Mouse (Mus musculus) MEL (cell line): ENCODE data around the gene Hmgcl. TPM values are rescaled to one million over a fixed set of nuclear protein-coding genes. Genes with fewer than 3 reads are reported as not detected.

ENCODE experiments used
- DNase-seq: peaks from one replicate; pipeline ENCODE4 v3.0.0; 2011; ENCODE audit warnings: low read depth, low spot score
- H3K27ac ChIP-seq: 2 replicates; pipeline ENCODE4 v1.5.1; 2012; ENCODE audit warnings: low read depth, mild to moderate bottlenecking, control low read depth, low read length, moderate library complexity; ENCODE audit not compliant: control insufficient read depth
- H3K27me3 ChIP-seq, 2 experiments: fragments of 150-350 bp in 1 of 2; sonication (generic) in 1 of 2; 2 replicates each; pipeline ENCODE4 v1.6.1; 2012; ENCODE audit warnings: low read length in 2 of 2, mild to moderate bottlenecking in 2 of 2, improper control_type of control experiment in 1 of 2, moderate library complexity in 1 of 2; ENCODE audit not compliant: insufficient read depth in 2 of 2, control insufficient read depth in 1 of 2
- H3K36me3 ChIP-seq, 2 experiments: 2 replicates each; pipeline ENCODE4 v1.6.1; 2012 to 2014; ENCODE audit warnings: low read length in 2 of 2, improper control_type of control experiment in 1 of 2, inconsistent platforms in 1 of 2, mild to moderate bottlenecking in 1 of 2; ENCODE audit not compliant: insufficient read depth in 2 of 2, control insufficient read depth in 1 of 2
- H3K4me1 ChIP-seq, 2 experiments: fragments of 150-350 bp in 1 of 2; sonication (generic) in 1 of 2; 2 replicates each; pipeline ENCODE4 v1.6.1; 2012; ENCODE audit warnings: low read length in 2 of 2, improper control_type of control experiment in 1 of 2, mild to moderate bottlenecking in 1 of 2; ENCODE audit not compliant: insufficient read depth in 2 of 2, control insufficient read depth in 1 of 2
- H3K4me3 ChIP-seq, 2 experiments: fragments of 150-350 bp in 1 of 2; sonication (generic) in 1 of 2; 2 replicates each; pipeline ENCODE4 v1.5.1; 2012; ENCODE audit warnings: low read depth in 2 of 2, low read length in 2 of 2, mild to moderate bottlenecking in 2 of 2, moderate library complexity in 2 of 2, control low read depth in 1 of 2, improper control_type of control experiment in 1 of 2; ENCODE audit not compliant: control insufficient read depth in 1 of 2, insufficient read depth in 1 of 2
- H3K79me2 ChIP-seq: 2 replicates; pipeline ENCODE4 v1.6.1; 2012; ENCODE audit warnings: mild to moderate bottlenecking, low read length, moderate library complexity; ENCODE audit not compliant: control insufficient read depth, poor library complexity, insufficient read depth
- H3K9ac ChIP-seq: 2 replicates; pipeline ENCODE4 v1.6.1; 2012; ENCODE audit warnings: low read depth, mild to moderate bottlenecking, control low read depth, low read length, moderate library complexity; ENCODE audit not compliant: control insufficient read depth, poor library complexity, severe bottlenecking
- H3K9me3 ChIP-seq: fragments of 150-350 bp; sonication (generic); replicated peaks from 2 replicates; pipeline ENCODE4 v1.6.1; 2012; ENCODE audit warnings: mild to moderate bottlenecking, low read length, improper control_type of control experiment, moderate library complexity; ENCODE audit not compliant: insufficient read depth
- CHD1 ChIP-seq: IDR thresholded peaks from 2 replicates; pipeline ENCODE4 v1.6.1; 2012; ENCODE audit warnings: low read depth, mild to moderate bottlenecking, inconsistent platforms, low read length, improper control_type of control experiment
- ELF1 ChIP-seq: IDR thresholded peaks from 2 replicates; pipeline ENCODE4 v1.6.1; 2014; ENCODE audit warnings: low read depth, mild to moderate bottlenecking, inconsistent platforms, low read length, improper control_type of control experiment, moderate library complexity
- EP300 ChIP-seq, 2 experiments: IDR thresholded peaks; 2 replicates each; pipeline ENCODE4 v1.6.1; 2011; ENCODE audit warnings: improper control_type of control experiment in 2 of 2, low read length in 2 of 2, low read depth in 1 of 2, mild to moderate bottlenecking in 1 of 2
- HCFC1 ChIP-seq: IDR thresholded peaks from 2 replicates; pipeline ENCODE4 v1.6.1; 2012; ENCODE audit warnings: low read depth, mild to moderate bottlenecking, inconsistent platforms, low read length, improper control_type of control experiment, moderate library complexity
- KAT2A ChIP-seq: conservative IDR thresholded peaks from 2 replicates; pipeline ENCODE4 v1.6.1; 2012; ENCODE audit warnings: low read depth, low read length, improper control_type of control experiment, inconsistent platforms
- MAFK ChIP-seq: IDR thresholded peaks from 2 replicates; pipeline ENCODE4 v1.6.1; 2011; ENCODE audit warnings: low read depth, mild to moderate bottlenecking, low read length, improper control_type of control experiment, borderline replicate concordance
- MEF2A ChIP-seq: IDR thresholded peaks from 2 replicates; pipeline ENCODE4 v1.6.1; 2014; ENCODE audit warnings: low read depth, mild to moderate bottlenecking, inconsistent platforms, low read length, improper control_type of control experiment; ENCODE audit not compliant: poor library complexity, insufficient replicate concordance, severe bottlenecking; ENCODE audit errors: extremely low read depth
- MXI1 ChIP-seq: IDR thresholded peaks from 2 replicates; pipeline ENCODE4 v1.6.1; 2011; ENCODE audit warnings: mild to moderate bottlenecking, low read depth, low read length, improper control_type of control experiment
- NELFE ChIP-seq: IDR thresholded peaks from 2 replicates; pipeline ENCODE4 v1.6.1; 2011; ENCODE audit warnings: low read depth, low read length, improper control_type of control experiment
- POLR2A ChIP-seq, 2 experiments: IDR thresholded peaks; 2 replicates each; pipeline ENCODE4 v1.6.1; 2011 to 2012; ENCODE audit warnings: low read length in 2 of 2, mild to moderate bottlenecking in 2 of 2, control low read depth in 1 of 2, improper control_type of control experiment in 1 of 2, low read depth in 1 of 2, moderate library complexity in 1 of 2; ENCODE audit not compliant: control insufficient read depth in 1 of 2, insufficient read depth in 1 of 2, poor library complexity in 1 of 2
- POLR2AphosphoS2 ChIP-seq: IDR thresholded peaks from 2 replicates; pipeline ENCODE4 v1.6.1; 2011; ENCODE audit warnings: low read length, improper control_type of control experiment
- RCOR1 ChIP-seq: IDR thresholded peaks from 2 replicates; pipeline ENCODE4 v1.6.1; 2012; ENCODE audit warnings: low read depth, mild to moderate bottlenecking, inconsistent platforms, low read length, improper control_type of control experiment
- SMC3 ChIP-seq: IDR thresholded peaks from 2 replicates; pipeline ENCODE4 v1.6.1; 2011; ENCODE audit warnings: low read depth, low read length, improper control_type of control experiment
- TAL1 ChIP-seq: IDR thresholded peaks from 2 replicates; pipeline ENCODE4 v1.6.1; 2012; ENCODE audit warnings: mild to moderate bottlenecking, inconsistent platforms, low read length, moderate library complexity, mixed read lengths
- TBP ChIP-seq: IDR thresholded peaks from 2 replicates; pipeline ENCODE4 v1.8.0; 2011; ENCODE audit warnings: low read depth, low read length, improper control_type of control experiment
- ZC3H11A ChIP-seq: IDR thresholded peaks from 2 replicates; pipeline ENCODE4 v1.6.1; 2012; ENCODE audit warnings: low read depth, mild to moderate bottlenecking, inconsistent platforms, low read length, improper control_type of control experiment
- ZNF384 ChIP-seq: IDR thresholded peaks from 2 replicates; pipeline ENCODE4 v1.6.1; 2012; ENCODE audit warnings: low read depth, mild to moderate bottlenecking, inconsistent platforms, low read length, improper control_type of control experiment
- polyA plus RNA-seq, 2 experiments: library from polyadenylated mRNA; stranded (reverse) in 1 of 2; unstranded in 1 of 2; fragments of >175 nt in 1 of 2; fragments of >200 nt in 1 of 2; gene quantifications; 2 replicates each; pipeline versions ENCODE4 v1.2.1 to v1.2.4; 2012; ENCODE audit warnings: low replicate concordance in 2 of 2, low read depth in 1 of 2; ENCODE audit not compliant: insufficient read length in 2 of 2, insufficient read depth in 1 of 2, missing spikeins in 1 of 2
- total RNA-seq: library from RNA; depleted of rRNA; stranded (reverse); fragments of 300-350 nt; gene quantifications from 2 replicates; pipeline ENCODE4 v1.2.3, GENCODE M21; 2012

Hmgcl gene
- total and polyA plus RNA-seq, 3 experiments, result 48.7 to 66.5 TPM; not detected in 1

GRCm38 (mm10) chr4:135969070-135969750 lies 23.0 kb downstream of the Hmgcl start:
- H3K4me3 ChIP-seq, result no peak overlapping the region
- H3K27me3 ChIP-seq, result no peaks in the 10 kb centered on the region
- H3K79me2 ChIP-seq, result peaks cover 16% of the 10 kb centered on the region
- DNase-seq, result no peak
- H3K9ac ChIP-seq, result no peak overlapping the region
- H3K36me3 ChIP-seq, result peaks cover 0 to 10% of the 10 kb centered on the region in 2 experiments; a peak in 3 of 4 replicates
- H3K9me3 ChIP-seq, result no peaks in the 10 kb centered on the region
- H3K4me1 ChIP-seq, result peaks cover 0 to 18% of the 10 kb centered on the region in 2 experiments; a peak in 3 of 4 replicates
- H3K27ac ChIP-seq, result no peak overlapping the region
- TF ChIP-seq TAL1 (no peak), ZC3H11A (no peak), POLR2AphosphoS2 (no peak)

- DNase-seq, result no peak
- Histone ChIP-seq H3K79me2 (peaks cover 16% of the 10 kb centered on the region), H3K9me3 (no peaks in the 10 kb centered on the region), H3K4me3 (no peak overlapping the region), H3K9ac (no peak overlapping the region), H3K27ac (no peak overlapping the region), H3K36me3 (peaks cover 3 to 11% of the 10 kb centered on the region in 2 experiments; a peak in 3 of 4 replicates), H3K4me1 (peaks cover 0 to 22% of the 10 kb centered on the region in 2 experiments; a peak in 3 of 4 replicates), H3K27me3 (no peaks in the 10 kb centered on the region)
- TF ChIP-seq SMC3 (no peak), TBP (no peak)
Observed at GRCm38 (mm10) chr4:135970585-135970984, 24.3 kb downstream of the Hmgcl start.

DNA sequence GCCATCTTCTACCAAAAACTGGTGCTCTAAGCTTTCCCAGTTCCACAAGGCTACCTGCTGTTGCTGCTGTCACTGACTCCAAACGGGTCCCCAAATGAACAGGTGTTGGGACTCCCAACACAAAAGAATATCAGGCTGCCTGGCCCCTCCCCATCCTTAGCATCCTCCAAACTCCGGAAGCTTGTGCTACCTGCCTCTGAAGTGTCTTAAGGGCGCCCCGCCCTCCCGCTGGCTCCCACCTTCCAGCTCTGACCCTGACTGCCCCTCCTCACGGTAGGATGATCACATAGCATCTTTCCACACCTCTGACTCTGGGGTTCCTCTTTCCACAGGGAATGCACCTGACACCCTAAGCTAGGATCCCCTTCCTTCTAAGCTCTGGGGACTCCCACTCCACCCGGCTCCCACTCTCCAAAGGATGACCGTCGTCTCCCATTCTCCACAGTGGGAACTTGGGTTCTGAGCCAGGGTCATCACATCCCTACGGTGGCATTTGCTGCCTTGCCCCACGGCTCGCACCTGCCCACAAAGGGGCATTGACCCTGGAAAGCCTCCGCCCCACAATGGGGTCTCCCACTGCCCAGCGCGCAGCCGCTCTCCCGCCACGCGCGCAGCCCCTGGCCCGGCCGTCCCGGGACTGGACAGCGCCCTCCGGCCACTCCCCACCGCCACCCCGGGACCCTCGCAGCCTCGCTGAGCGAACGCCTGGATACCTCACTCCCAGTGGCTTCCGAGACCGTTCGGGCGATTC lies 25.7 kb downstream of the Hmgcl start:
- peaks cover 8 to 11% of the 10 kb centered on the region in 2 experiments; a peak in 3 of 4 replicates for H3K36me3 ChIP-seq
- peak; percentile 47 for DNase-seq
- peaks cover 16% of the 10 kb centered on the region for H3K79me2 ChIP-seq
- peak overlapping the region; percentile 83 for H3K9ac ChIP-seq
- H3K27me3 ChIP-seq, result no peaks in the 10 kb centered on the region
- H3K4me1 ChIP-seq, result peaks cover 0 to 22% of the 10 kb centered on the region in 2 experiments; a peak in 3 of 4 replicates
- H3K9me3 ChIP-seq, result no peaks in the 10 kb centered on the region
- H3K27ac ChIP-seq, result peak overlapping the region; percentile 95
- H3K4me3 ChIP-seq, result peak overlapping the region; percentile 68 to 90
- TF ChIP-seq ZC3H11A (no peak), MXI1 (no peak), EP300 (IDR thresholded peaks at IDR 0.05; ENCODE audit: low read depth in 1 of 2, low read length in 2 of 2) (no peak), ELF1 (no peak), CHD1 (no peak; the same call in 1 of the 2 replicates), ZNF384 (no peak), RCOR1 (no peak), KAT2A (no peak), TBP (0 out of 2 replicates have a peak, but pooled peaks have one; percentile 34), MEF2A (no peak), HCFC1 (no peak), NELFE (no peak), POLR2A (IDR thresholded peaks at IDR 0.05; ENCODE audit: control insufficient read depth in 1 of 2, insufficient read depth in 1 of 2, low read depth in 1 of 2, low read length in 2 of 2, poor library complexity in 1 of 2) (peak in 1 of 2 experiments; percentile 81; a peak in 1 of 4 replicates), MAFK (no peak)
